Mouse (Mus musculus) layer of hippocampus, postnatal 10 days (tissue): ENCODE measurements around the gene 4930518I15Rik. TPM values are rescaled to one million over a fixed set of nuclear protein-coding genes. Genes with fewer than 3 reads are reported as not detected.

ENCODE experiments used
- total RNA-seq, 2 experiments: library from RNA; stranded (reverse); gene quantifications; 2 replicates each; pipeline ENCODE4 v1.2.3; 2021

Gene 4930518I15Rik
- total RNA-seq, 2 experiments from 2014 or later = 3.6 to 3.8 TPM

Other genes starting within 250 kb of the 4930518I15Rik start
- gene Dlgap4, start 244.2 kb downstream of the 4930518I15Rik start, total RNA-seq = 100 to 1,000 TPM; 220 to 257 TPM
- 10 to 100 TPM; 21.4 to 23.4 TPM for gene Myl9, start 82.5 kb downstream of the 4930518I15Rik start, total RNA-seq
- gene Tgif2, start 17.9 kb downstream of the 4930518I15Rik start, total RNA-seq = 1 to 10 TPM; 5.0 to 5.6 TPM
- gene Rab5if, start 5.2 kb upstream of the 4930518I15Rik start, total RNA-seq = 100 to 1,000 TPM; 117 to 127 TPM
- under 1 TPM; 0.23 to 0.25 TPM for gene Sla2, start 29.2 kb upstream of the 4930518I15Rik start, total RNA-seq
- gene Ndrg3, start 134.1 kb upstream of the 4930518I15Rik start, total RNA-seq = 100 to 1,000 TPM; 360 to 416 TPM
- gene Dsn1, start 149.2 kb upstream of the 4930518I15Rik start, total RNA-seq = 1 to 10 TPM; 5.2 to 8.3 TPM
- gene Soga1, start 221.3 kb upstream of the 4930518I15Rik start, total RNA-seq = 10 to 100 TPM; 74.1 to 79.6 TPM
- not detected for gene Tldc2, start 229.1 kb upstream of the 4930518I15Rik start, total RNA-seq